Mouse (Mus musculus) forebrain, embryonic 15.5 days (tissue): ENCODE data around the gene Kiz. TPM values are rescaled to one million over a fixed set of nuclear protein-coding genes. Genes with fewer than 3 reads are reported as not detected.

ENCODE experiments used
- ATAC-seq: fragments of 200-750 bp; cut with Nextera tagmentation; replicated peaks from 2 replicates; pipeline ENCODE4 v1.8.0; 2017; ENCODE audit warnings: mild to moderate bottlenecking, moderate TSS enrichment, moderate library complexity
- H3K27ac ChIP-seq: fragments of 300-500 bp; sonication (generic); replicated peaks from 2 replicates; pipeline ENCODE4 v1.5.1; 2015; ENCODE audit warnings: mild to moderate bottlenecking, inconsistent platforms
- H3K27me3 ChIP-seq: fragments of 300-500 bp; sonication (generic); 2 replicates; pipeline ENCODE4 v1.6.1; 2015; ENCODE audit warnings: inconsistent platforms
- H3K36me3 ChIP-seq: fragments of 300-500 bp; sonication (generic); 2 replicates; pipeline ENCODE4 v1.6.1; 2015; ENCODE audit warnings: mild to moderate bottlenecking, inconsistent platforms
- H3K4me1 ChIP-seq: fragments of 300-500 bp; sonication (generic); 2 replicates; pipeline ENCODE4 v1.6.1; 2015; ENCODE audit warnings: inconsistent platforms
- H3K4me2 ChIP-seq: fragments of 300-500 bp; sonication (generic); replicated peaks from 2 replicates; pipeline ENCODE4 v1.6.1; 2015; ENCODE audit warnings: mild to moderate bottlenecking, inconsistent platforms
- H3K4me3 ChIP-seq: fragments of 300-500 bp; sonication (generic); 2 replicates; pipeline ENCODE4 v1.5.1; 2015; ENCODE audit warnings: mild to moderate bottlenecking, inconsistent platforms
- H3K9ac ChIP-seq: fragments of 300-500 bp; sonication (generic); replicated peaks from 2 replicates; pipeline ENCODE4 v1.6.1; 2015; ENCODE audit warnings: mild to moderate bottlenecking, inconsistent platforms
- H3K9me3 ChIP-seq: fragments of 300-500 bp; sonication (generic); 2 replicates; pipeline ENCODE4 v1.6.1; 2016; ENCODE audit warnings: inconsistent platforms
- WGBS: fragments of 180-500 bp; shearing (Covaris S2); methylation state at CpG from one replicate; pipeline ENCODE4 v1.1.7; 2015; ENCODE audit warnings: mixed read lengths; 5-methylcytosine and 5-hydroxymethylcytosine counted together
- polyA plus RNA-seq: library from polyadenylated mRNA; unstranded; fragments of >200 nt; fragmentation: Nextera tagmentation; extraction: Ambion mirVana; gene quantifications from 2 replicates; pipeline ENCODE4 v1.2.1, GENCODE M21; 2015

Gene Kiz
- polyA plus RNA-seq, 1 experiment from 2014 or later = 26.4 TPM

DNA sequence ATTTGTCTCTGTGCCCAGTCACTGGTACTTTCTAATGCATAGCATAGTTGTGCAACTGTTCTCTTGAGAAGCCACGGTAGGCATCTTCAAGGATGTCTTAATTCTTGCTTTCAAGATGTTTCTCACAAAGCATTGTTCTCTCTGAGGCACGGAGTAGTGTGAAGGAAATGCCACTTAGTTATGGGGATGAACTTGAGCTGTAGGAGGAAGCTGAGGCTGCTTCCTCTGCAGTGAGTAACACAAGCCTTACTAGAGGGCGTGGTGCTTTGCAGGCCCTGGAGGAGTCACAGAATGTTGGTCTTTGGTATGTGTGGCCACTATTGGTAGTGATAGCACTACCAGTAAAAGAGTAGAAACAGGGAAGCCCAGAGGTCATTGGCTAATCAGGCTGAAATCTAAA lies 17.0 kb downstream of the Kiz start:
- Histone ChIP-seq H3K4me1 (no peaks in the 10 kb centered on the region), H3K27me3 (no peaks in the 10 kb centered on the region), H3K4me3 (no peak overlapping the region), H3K9me3 (no peaks in the 10 kb centered on the region), H3K9ac (no peak overlapping the region), H3K36me3 (no peaks in the 10 kb centered on the region), H3K4me2 (no peak overlapping the region), H3K27ac (no peak overlapping the region)
- 79% methylated on average over 3 of the region's 3 CpGs for WGBS
- ATAC-seq = no peak

DNA sequence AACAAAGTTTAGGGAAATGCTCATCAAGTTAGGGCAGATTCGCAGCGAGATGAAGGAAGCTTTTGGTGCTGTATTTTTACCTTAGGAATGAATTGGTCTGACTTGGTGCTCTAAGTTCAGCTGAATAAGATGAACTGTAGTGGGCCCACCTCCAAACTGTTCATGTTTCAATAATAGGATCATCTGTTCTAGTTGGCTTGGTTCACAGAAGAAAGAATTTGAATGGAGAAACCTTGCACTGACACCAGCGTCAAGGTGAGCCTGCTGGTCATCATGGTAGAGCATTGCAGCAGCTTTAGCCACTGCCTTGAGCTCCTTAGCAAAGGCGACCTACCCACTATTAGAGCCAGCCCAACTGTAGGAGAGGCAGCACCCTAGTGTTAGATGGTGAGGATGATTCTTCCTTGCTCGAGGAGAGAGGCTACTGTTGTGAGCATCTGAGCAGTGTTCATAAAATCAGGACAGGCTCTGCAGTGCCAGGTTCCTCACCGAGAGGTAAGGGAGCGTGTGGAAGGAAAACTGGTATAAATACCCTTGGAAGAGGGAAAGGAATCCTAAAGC lies 18.3 kb downstream of the Kiz start:
- H3K4me1 ChIP-seq = no peaks in the 10 kb centered on the region
- H3K9ac ChIP-seq = no peak overlapping the region
- H3K4me3 ChIP-seq = no peak overlapping the region
- H3K36me3 ChIP-seq = no peaks in the 10 kb centered on the region
- no peak for ATAC-seq
- no peak overlapping the region for H3K4me2 ChIP-seq
- 90% methylated on average over 7 of the region's 7 CpGs for WGBS
- H3K27ac ChIP-seq = no peak overlapping the region
- H3K27me3 ChIP-seq = no peaks in the 10 kb centered on the region
- no peaks in the 10 kb centered on the region for H3K9me3 ChIP-seq

DNA sequence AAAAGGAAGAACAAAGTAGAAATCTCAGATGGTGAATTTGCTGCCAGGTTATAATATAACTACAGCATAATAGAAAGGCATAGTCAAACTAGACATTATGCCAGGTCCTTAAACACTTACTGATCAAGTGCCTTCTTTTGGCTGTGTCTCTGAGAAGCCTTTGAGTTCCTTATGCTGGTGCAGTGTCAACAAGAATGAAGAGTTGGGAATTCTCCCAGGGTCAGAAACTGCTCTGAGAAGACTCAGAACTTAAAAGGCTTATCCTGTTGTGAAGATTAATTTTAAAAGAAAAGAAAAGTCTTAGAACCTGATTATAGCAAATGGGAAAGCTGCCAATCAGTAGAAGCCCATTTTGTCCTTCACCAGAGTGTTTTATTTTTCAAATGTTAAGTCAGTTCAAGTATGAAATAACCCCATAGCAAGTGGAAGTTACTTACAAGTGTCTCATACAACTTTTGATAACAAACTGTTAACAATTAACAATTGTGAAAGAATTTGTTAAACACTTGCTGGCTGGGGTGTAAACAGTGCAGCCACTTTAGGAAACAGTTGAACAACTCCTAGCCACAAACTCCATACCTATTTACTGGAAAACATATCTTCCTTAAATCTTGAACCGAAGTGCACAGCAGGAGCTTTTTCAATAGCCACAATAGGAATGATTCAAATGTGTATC lies 21.9 kb downstream of the Kiz start:
- H3K4me1 ChIP-seq = no peaks in the 10 kb centered on the region
- no peak for ATAC-seq
- WGBS = 63% methylated on average over 1 of the region's 1 CpGs

DNA sequence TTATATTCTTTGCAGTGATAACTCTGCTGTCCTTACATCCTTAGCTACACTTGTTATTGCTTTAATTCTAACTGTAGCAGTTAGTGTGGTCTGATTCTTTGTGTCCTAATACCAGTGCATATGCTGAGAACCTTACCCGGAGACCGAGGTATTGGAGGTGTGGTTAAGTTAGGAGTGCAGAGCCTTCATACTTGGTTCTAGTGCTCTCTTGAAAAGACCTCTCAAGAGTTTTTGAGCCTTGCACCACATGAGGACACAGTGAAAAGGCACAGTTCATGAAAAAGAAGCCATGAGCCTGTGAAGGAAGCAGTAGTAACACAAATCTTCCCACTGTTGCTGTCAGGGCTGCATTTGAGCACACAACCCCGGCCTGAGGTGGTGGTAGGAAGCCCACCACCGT lies 26.0 kb downstream of the Kiz start:
- H3K4me1 ChIP-seq = peaks cover 12% of the 10 kb centered on the region
- H3K4me2 ChIP-seq = no peak overlapping the region
- WGBS = 97% methylated on average over 4 of the region's 4 CpGs
- H3K27ac ChIP-seq = no peak overlapping the region
- no peak for ATAC-seq
- no peaks in the 10 kb centered on the region; the same call in 1 of the 2 replicates for H3K27me3 ChIP-seq
- no peaks in the 10 kb centered on the region for H3K36me3 ChIP-seq
- no peak overlapping the region for H3K4me3 ChIP-seq
- no peak overlapping the region for H3K9ac ChIP-seq
- H3K9me3 ChIP-seq = no peaks in the 10 kb centered on the region

More for the DNA sequence above, 21.9 kb downstream of the Kiz start:
- Histone ChIP-seq H3K36me3 (no peaks in the 10 kb centered on the region), H3K9ac (no peak overlapping the region), H3K9me3 (no peaks in the 10 kb centered on the region), H3K27ac (no peak overlapping the region), H3K4me3 (no peak overlapping the region), H3K4me2 (no peak overlapping the region), H3K27me3 (no peaks in the 10 kb centered on the region; the same call in 1 of the 2 replicates)

DNA sequence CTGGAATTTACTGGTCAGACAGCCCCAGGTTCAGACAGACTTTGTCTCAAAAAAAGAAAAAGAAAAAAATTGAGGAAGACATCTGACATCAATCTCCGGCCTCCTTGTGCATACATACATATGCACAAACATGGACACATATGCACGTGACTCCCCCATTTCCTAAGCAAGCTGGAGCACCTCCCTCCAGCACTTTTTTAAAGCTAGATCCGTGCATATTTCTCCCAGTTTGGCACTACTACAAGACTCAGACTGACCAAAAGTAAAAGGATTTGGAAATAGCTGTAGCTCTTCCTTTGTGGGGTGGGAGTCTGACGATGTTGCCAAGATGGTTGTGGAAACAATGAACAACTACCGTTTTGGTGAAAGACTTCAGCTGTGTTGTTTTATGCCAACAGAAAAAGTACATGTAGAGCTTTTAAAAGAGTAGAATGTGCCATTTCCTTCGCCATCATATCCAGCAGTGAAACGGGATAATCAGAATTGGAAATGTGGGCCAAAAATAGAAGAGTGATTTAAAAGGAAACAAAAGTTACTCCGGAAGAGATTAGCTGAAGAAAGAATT lies 28.7 kb downstream of the Kiz start:
- Histone ChIP-seq H3K4me1 (peaks cover 12% of the 10 kb centered on the region), H3K9ac (no peak overlapping the region), H3K9me3 (no peaks in the 10 kb centered on the region), H3K36me3 (no peaks in the 10 kb centered on the region), H3K27ac (no peak overlapping the region), H3K27me3 (no peaks in the 10 kb centered on the region; the same call in 1 of the 2 replicates), H3K4me2 (no peak overlapping the region), H3K4me3 (no peak overlapping the region)
- peak; percentile 32; the same call in 1 of the 2 replicates for ATAC-seq
- WGBS = 14% methylated on average over 8 of the region's 8 CpGs

DNA sequence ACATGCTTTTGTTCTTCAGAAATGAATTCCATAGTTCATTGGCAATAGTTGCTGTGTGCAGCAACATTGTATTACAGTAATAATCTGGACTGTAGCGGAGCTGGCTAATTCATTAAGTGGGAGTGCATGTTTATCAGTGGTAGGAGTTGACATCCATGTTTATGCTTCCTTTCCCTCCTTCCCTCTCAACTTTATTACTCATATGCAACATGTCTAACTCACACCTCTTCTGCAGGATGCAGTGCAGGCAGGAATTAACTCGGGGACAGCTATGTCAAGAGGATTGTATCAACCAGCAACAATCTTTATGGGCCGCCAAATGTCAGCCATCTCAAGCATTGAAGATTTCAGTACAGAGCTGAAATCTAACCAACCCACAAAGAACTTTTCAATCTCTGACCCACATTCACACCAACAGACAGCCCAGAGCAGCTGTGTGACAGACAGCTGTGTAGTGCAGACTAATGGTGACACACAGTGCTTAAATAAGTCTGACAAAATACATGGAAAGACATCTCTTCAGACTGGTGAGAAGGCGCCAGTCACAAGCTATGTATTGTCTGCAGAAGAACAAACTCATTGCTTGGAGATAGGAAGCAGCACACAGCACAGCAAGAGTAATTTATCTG lies 33.2 kb downstream of the Kiz start:
- WGBS = 87% methylated on average over 4 of the region's 4 CpGs
- Histone ChIP-seq H3K4me3 (no peak overlapping the region), H3K9ac (no peak overlapping the region), H3K4me2 (no peak overlapping the region), H3K4me1 (peaks cover 12% of the 10 kb centered on the region), H3K36me3 (peaks cover 10% of the 10 kb centered on the region; the same call in 1 of the 2 replicates), H3K27me3 (no peaks in the 10 kb centered on the region), H3K9me3 (no peaks in the 10 kb centered on the region), H3K27ac (no peak overlapping the region)
- ATAC-seq = no peak

DNA sequence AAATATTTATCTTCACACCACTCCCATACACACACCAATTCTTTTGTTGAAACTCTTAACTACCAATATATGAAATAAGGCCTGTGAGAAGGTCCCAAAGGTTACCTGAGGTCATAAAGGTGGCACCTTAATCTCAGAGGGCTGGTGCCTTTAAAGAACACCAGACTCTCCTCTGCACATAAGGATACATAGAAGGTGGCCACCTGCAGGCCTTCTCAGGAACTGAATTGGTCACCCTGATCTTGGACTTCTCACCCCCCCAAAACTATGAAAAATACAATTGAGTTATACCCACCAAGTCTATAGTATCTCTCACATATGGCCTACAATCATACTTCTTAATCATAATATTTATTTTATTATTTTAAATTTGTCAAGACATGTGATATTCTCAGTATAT lies 43.3 kb downstream of the Kiz start:
- no peaks in the 10 kb centered on the region for H3K36me3 ChIP-seq
- ATAC-seq = no peak
- H3K4me1 ChIP-seq = no peaks in the 10 kb centered on the region
- no peak overlapping the region for H3K4me3 ChIP-seq
- no peak overlapping the region for H3K27ac ChIP-seq
- no peak overlapping the region for H3K4me2 ChIP-seq
- H3K27me3 ChIP-seq = no peaks in the 10 kb centered on the region
- H3K9me3 ChIP-seq = no peaks in the 10 kb centered on the region
- H3K9ac ChIP-seq = no peak overlapping the region

DNA sequence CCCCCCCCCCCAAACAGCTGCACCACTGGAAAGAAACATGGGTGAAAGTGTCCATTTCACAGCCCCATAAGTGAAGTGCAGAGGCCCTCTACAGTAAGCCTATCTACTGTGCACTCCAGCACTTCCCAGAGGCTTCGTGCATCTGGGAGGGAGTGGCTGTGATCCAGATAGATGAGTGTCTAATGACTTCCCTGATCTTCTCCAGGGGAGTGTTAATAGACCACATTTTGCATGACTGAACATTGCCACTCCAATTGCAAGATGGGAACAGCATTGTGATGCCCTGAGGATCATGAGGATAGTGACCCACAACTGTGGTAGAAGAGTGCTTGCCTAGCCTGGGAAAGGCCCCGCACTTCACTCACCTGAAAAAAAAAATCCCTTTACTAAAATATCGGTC lies 60.4 kb downstream of the Kiz start:
- no peaks in the 10 kb centered on the region for H3K27me3 ChIP-seq
- peaks cover 8% of the 10 kb centered on the region for H3K4me1 ChIP-seq
- H3K27ac ChIP-seq = no peak overlapping the region
- no peaks in the 10 kb centered on the region for H3K36me3 ChIP-seq
- H3K9me3 ChIP-seq = no peaks in the 10 kb centered on the region
- no peak for ATAC-seq
- no peak overlapping the region for H3K4me2 ChIP-seq
- WGBS = 86% methylated on average over 3 of the region's 3 CpGs
- no peak overlapping the region for H3K9ac ChIP-seq
- H3K4me3 ChIP-seq = no peak overlapping the region

DNA sequence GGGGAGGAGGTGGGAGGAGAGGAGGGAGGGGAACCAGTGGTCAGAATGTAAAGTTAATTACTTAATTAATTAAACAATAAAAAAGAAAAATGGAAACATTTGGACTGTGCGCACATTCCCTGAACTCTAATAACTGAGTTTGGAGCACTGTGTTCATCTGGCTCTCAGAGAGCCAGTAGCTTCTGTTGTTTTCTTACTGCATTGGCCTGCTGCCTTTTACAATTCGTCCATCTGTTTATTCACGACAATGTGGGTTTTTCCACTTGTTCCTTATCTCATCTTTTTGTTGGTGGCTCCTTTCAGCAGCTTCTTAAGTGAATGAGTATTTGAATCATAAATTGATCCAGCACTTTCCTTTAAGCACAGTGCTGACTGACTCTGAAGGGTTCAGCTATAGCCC lies 62.1 kb downstream of the Kiz start:
- Histone ChIP-seq H3K9me3 (no peaks in the 10 kb centered on the region), H3K4me3 (no peak overlapping the region)

DNA sequence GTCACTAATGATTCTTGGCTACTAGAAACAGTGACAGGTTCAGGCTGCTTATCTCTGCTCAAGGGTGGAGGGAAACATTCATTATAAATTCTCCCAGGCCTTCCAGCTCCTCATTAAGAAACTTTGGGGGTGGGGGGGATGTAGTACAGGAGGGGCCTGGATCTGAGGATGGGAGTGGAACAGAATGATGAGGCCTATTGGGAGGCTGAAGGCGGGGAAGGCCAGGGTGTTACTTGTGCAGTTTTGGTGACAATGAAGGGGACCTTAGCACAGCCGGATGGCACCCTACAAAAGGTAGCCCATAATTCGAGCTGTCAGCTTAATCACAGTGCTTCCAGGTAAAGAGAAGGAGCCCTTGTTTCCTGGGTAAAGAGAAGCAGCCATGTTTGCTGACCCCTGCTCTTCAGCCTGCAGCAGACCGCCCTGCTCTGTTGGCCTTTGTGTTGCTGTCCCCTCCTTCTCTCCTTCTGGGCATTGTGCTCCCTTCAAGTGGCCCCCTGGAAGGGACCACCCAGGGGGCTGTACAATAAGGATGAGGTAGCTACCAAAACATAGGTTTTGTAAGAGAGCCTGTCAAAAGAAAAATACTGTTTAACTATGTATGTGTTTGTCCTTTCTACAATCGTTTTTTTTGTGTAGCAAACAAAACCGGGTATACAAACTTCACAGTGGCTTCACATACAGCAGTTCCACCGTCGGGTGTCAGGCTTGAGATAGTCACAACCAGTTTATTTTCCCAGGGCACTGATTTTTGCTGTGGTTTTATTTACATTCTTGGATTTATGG lies 64.9 kb downstream of the Kiz start:
- Histone ChIP-seq H3K9me3 (no peaks in the 10 kb centered on the region), H3K36me3 (no peaks in the 10 kb centered on the region), H3K4me3 (no peak overlapping the region), H3K9ac (no peak overlapping the region), H3K27ac (no peak overlapping the region), H3K4me2 (no peak overlapping the region), H3K27me3 (no peaks in the 10 kb centered on the region), H3K4me1 (peaks cover 8% of the 10 kb centered on the region)
- ATAC-seq = 0 out of 2 replicates have a peak, but pooled peaks have one; percentile 26
- 11% methylated on average over 8 of the region's 8 CpGs for WGBS

More for the DNA sequence above, 62.1 kb downstream of the Kiz start:
- no peak for ATAC-seq
- Histone ChIP-seq H3K36me3 (no peaks in the 10 kb centered on the region), H3K27ac (no peak overlapping the region), H3K4me2 (no peak overlapping the region), H3K27me3 (no peaks in the 10 kb centered on the region), H3K9ac (no peak overlapping the region), H3K4me1 (peaks cover 8% of the 10 kb centered on the region)
- 66% methylated on average over 3 of the region's 3 CpGs for WGBS

DNA sequence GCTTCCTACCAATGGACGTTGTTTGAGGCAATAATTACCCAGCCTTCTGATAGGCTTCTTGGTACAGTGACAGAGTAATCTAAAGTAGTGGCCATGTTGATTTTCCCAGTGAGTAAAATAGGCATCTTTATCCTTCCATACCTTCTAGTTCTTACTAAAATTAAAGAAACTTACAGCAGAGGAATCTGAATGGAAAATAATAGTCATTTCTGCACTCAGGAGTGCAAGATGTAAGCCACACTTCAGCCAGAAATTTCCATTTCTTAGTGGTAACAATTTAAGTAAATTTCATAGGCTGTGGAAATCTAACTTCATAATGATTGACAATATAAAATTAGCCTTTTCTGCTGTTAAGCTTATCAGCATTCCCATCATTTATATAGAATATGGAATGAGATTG lies 69.6 kb downstream of the Kiz start:
- H3K9me3 ChIP-seq = no peaks in the 10 kb centered on the region
- no peak overlapping the region for H3K4me3 ChIP-seq
- H3K36me3 ChIP-seq = no peaks in the 10 kb centered on the region
- H3K27me3 ChIP-seq = no peaks in the 10 kb centered on the region
- no peak overlapping the region for H3K9ac ChIP-seq
- no peak for ATAC-seq
- WGBS = 88% methylated on average over 1 of the region's 1 CpGs
- peaks cover 5% of the 10 kb centered on the region for H3K4me1 ChIP-seq
- H3K4me2 ChIP-seq = no peak overlapping the region
- H3K27ac ChIP-seq = no peak overlapping the region

DNA sequence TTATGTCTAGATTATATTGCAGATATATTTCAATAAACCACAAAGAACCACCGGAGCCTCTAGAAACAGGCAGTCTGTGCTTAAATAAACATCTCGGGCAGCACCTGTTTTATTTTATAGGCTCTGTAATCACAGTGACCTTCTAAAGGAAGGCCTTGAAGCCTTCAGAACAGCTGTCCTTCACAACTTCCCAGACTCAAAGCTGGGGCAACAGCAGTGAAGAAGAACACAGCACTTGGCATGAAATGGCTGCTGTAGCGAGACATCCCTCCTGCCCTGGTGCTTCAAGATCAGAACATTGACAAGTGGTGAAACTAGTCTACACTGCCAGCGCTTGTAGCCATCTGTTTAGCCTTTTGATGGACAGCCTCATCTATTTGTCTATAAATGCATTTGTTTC lies 70.2 kb downstream of the Kiz start:
- H3K4me1 ChIP-seq = no peaks in the 10 kb centered on the region; the same call in 1 of the 2 replicates
- no peak overlapping the region for H3K9ac ChIP-seq
- H3K9me3 ChIP-seq = no peaks in the 10 kb centered on the region
- 86% methylated on average over 4 of the region's 4 CpGs for WGBS
- no peak for ATAC-seq
- no peaks in the 10 kb centered on the region for H3K27me3 ChIP-seq
- no peaks in the 10 kb centered on the region for H3K36me3 ChIP-seq
- no peak overlapping the region for H3K27ac ChIP-seq
- no peak overlapping the region for H3K4me3 ChIP-seq
- H3K4me2 ChIP-seq = no peak overlapping the region
